Mouse (Mus musculus): Measurements from ENCODE around the gene Espl1. TPM values are rescaled to one million over a fixed set of nuclear protein-coding genes. Genes with fewer than 3 reads are reported as not detected.
A peak's percentile ranks its signal among the peaks of the same experiment; 100 is the strongest.

Gene Espl1
- total and polyA plus RNA-seq, 3 experiments = 49.8 to 142 (median 94.1) TPM

GRCm38 (mm10) chr15:102287395-102287794, 8.7 kb upstream of the Espl1 start (continued):
- no peak for TF ChIP-seq MEF2A (IDR thresholded peaks at IDR 0.05; ENCODE audit: extremely low read depth, insufficient replicate concordance, low read depth, low read length, poor library complexity, severe bottlenecking)

- H3K4me1 ChIP-seq (ENCODE audit: control insufficient read depth in 1 of 2, insufficient read depth in 2 of 2, low read length in 2 of 2) = peaks cover 4 to 8% of the 10 kb centered on the region in 2 experiments; a peak in 3 of 4 replicates
- no peaks in the 10 kb centered on the region for H3K9me3 ChIP-seq (replicated peaks; ENCODE audit: insufficient read depth, low read length)
- H3K9ac ChIP-seq (ENCODE audit: control insufficient read depth, low read depth, low read length, poor library complexity, severe bottlenecking) = peak overlapping the region; percentile 77
- no peaks in the 10 kb centered on the region for H3K27me3 ChIP-seq (ENCODE audit: control insufficient read depth in 1 of 2, insufficient read depth in 2 of 2, low read length in 2 of 2)
- TF ChIP-seq MYC (IDR thresholded peaks at IDR 0.05; ENCODE audit: low read depth, low read length) = peak; percentile 5; the same call in 1 of the 2 replicates
- no peak for TF ChIP-seq TBP (IDR thresholded peaks at IDR 0.05; ENCODE audit: low read depth, low read length)
- peak in 1 of 2 experiments; percentile 99; a peak in 1 of 4 replicates for TF ChIP-seq POLR2A (IDR thresholded peaks at IDR 0.05; ENCODE audit: control insufficient read depth in 1 of 2, insufficient read depth in 1 of 2, low read depth in 1 of 2, low read length in 2 of 2, poor library complexity in 1 of 2)
- peak overlapping the region; percentile 33 for H3K27ac ChIP-seq (ENCODE audit: control insufficient read depth, low read depth, low read length)
- peaks cover 5 to 15% of the 10 kb centered on the region in 2 experiments for H3K36me3 ChIP-seq (ENCODE audit: control insufficient read depth in 1 of 2, insufficient read depth in 2 of 2, low read length in 2 of 2)
- peak; percentile 73 for DNase-seq (ENCODE audit: low read depth, low spot score)
- H3K4me3 ChIP-seq (ENCODE audit: control insufficient read depth in 1 of 2, insufficient read depth in 1 of 2, low read depth in 2 of 2, low read length in 2 of 2) = peak overlapping the region; percentile 61 to 72
- H3K79me2 ChIP-seq (ENCODE audit: control insufficient read depth, insufficient read depth, low read length, poor library complexity) = peaks cover 29% of the 10 kb centered on the region
Observed at GRCm38 (mm10) chr15:102296368-102297006, 421 bp downstream of the Espl1 start.

- no peak overlapping the region for H3K27ac ChIP-seq (ENCODE audit: control insufficient read depth, low read depth, low read length)
- TF ChIP-seq E2F4 (IDR thresholded peaks at IDR 0.05; ENCODE audit: borderline replicate concordance, low read depth, low read length) (no peak), MAFK (IDR thresholded peaks at IDR 0.05; ENCODE audit: borderline replicate concordance, low read depth, low read length) (no peak), MXI1 (IDR thresholded peaks at IDR 0.05; ENCODE audit: low read depth, low read length) (no peak), KAT2A (conservative IDR thresholded peaks at IDR 0.05; ENCODE audit: low read depth, low read length) (no peak), MEF2A (IDR thresholded peaks at IDR 0.05; ENCODE audit: extremely low read depth, insufficient replicate concordance, low read depth, low read length, poor library complexity, severe bottlenecking) (no peak), ZNF384 (IDR thresholded peaks at IDR 0.05; ENCODE audit: low read depth, low read length) (no peak), RCOR1 (IDR thresholded peaks at IDR 0.05; ENCODE audit: low read depth, low read length) (no peak), RAD21 (IDR thresholded peaks at IDR 0.05; ENCODE audit: low read depth, low read length) (no peak), ZMIZ1 (IDR thresholded peaks at IDR 0.05; ENCODE audit: low read depth, low read length) (no peak), TBP (IDR thresholded peaks at IDR 0.05; ENCODE audit: low read depth, low read length) (no peak), GABPA (IDR thresholded peaks at IDR 0.05; ENCODE audit: low read depth, low read length) (no peak), USF1 (IDR thresholded peaks at IDR 0.05; ENCODE audit: low read depth, low read length) (no peak), TAL1 (IDR thresholded peaks at IDR 0.05; ENCODE audit: low read length) (no peak), ZC3H11A (IDR thresholded peaks at IDR 0.05; ENCODE audit: low read depth, low read length) (no peak), CHD2 (IDR thresholded peaks at IDR 0.05; ENCODE audit: low read length) (no peak), HCFC1 (IDR thresholded peaks at IDR 0.05; ENCODE audit: low read depth, low read length) (no peak), ELF1 (IDR thresholded peaks at IDR 0.05; ENCODE audit: low read depth, low read length) (no peak), NELFE (IDR thresholded peaks at IDR 0.05; ENCODE audit: low read depth, low read length) (no peak), MAZ (IDR thresholded peaks at IDR 0.05; ENCODE audit: low read depth, low read length) (no peak), ZKSCAN1 (IDR thresholded peaks at IDR 0.05; ENCODE audit: low read depth, low read length) (no peak)
- no peaks in the 10 kb centered on the region for H3K27me3 ChIP-seq (ENCODE audit: control insufficient read depth in 1 of 2, insufficient read depth in 2 of 2, low read length in 2 of 2)
- H3K9ac ChIP-seq (ENCODE audit: control insufficient read depth, low read depth, low read length, poor library complexity, severe bottlenecking) = no peak overlapping the region
- no peaks in the 10 kb centered on the region for H3K4me1 ChIP-seq (ENCODE audit: control insufficient read depth in 1 of 2, insufficient read depth in 2 of 2, low read length in 2 of 2)
- no peaks in the 10 kb centered on the region for H3K9me3 ChIP-seq (replicated peaks; ENCODE audit: insufficient read depth, low read length)
- H3K4me3 ChIP-seq (ENCODE audit: control insufficient read depth in 1 of 2, insufficient read depth in 1 of 2, low read depth in 2 of 2, low read length in 2 of 2) = no peak overlapping the region
- DNase-seq (ENCODE audit: low read depth, low spot score) = no peak
- peaks cover 20% of the 10 kb centered on the region for H3K79me2 ChIP-seq (ENCODE audit: control insufficient read depth, insufficient read depth, low read length, poor library complexity)
- peaks cover 3 to 24% of the 10 kb centered on the region in 2 experiments; a peak in 2 of 4 replicates for H3K36me3 ChIP-seq (ENCODE audit: control insufficient read depth in 1 of 2, insufficient read depth in 2 of 2, low read length in 2 of 2)
Observed at GRCm38 (mm10) chr15:102302542-102302941, 6.5 kb downstream of the Espl1 start.

All from MEL (cell line).